Mouse (Mus musculus): ENCODE data around the gene Anks1b. TPM values are rescaled to one million over a fixed set of nuclear protein-coding genes. Genes with fewer than 3 reads are reported as not detected.

Anks1b gene
- polyA plus RNA-seq, 1 experiment from 2014 or later, result 96.8 TPM

DNA sequence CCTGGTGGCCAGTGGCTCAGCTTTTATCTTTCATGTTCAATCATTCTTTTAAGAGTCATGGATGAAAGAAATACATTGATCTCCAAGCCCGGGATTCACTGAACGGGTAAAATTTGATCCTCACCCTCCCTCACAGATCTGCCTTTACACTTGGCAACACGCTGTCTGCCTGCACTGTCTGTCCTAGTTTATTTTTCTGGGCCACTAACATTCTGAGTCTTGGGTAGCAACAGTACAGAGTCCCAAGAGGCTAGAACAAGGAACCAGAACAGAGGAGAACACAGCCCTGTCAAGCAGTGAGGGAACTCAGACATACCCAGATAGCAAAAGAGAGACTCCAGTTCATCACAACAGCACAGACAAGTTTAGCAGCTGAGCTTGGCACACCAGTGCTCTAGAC, 797.0 kb downstream of the Anks1b start:
- Histone ChIP-seq H3K27me3 (replicated peaks) (no peaks in the 10 kb centered on the region), H3K4me2 (no peak overlapping the region), H3K27ac (no peak overlapping the region), H3K4me3 (no peak overlapping the region), H3K9ac (no peak overlapping the region), H3K9me3 (no peaks in the 10 kb centered on the region), H3K4me1 (no peaks in the 10 kb centered on the region), H3K36me3 (replicated peaks) (no peaks in the 10 kb centered on the region)
- 85% methylated on average over 3 of the region's 3 CpGs for WGBS
- ATAC-seq (replicated peaks), result no peak

DNA sequence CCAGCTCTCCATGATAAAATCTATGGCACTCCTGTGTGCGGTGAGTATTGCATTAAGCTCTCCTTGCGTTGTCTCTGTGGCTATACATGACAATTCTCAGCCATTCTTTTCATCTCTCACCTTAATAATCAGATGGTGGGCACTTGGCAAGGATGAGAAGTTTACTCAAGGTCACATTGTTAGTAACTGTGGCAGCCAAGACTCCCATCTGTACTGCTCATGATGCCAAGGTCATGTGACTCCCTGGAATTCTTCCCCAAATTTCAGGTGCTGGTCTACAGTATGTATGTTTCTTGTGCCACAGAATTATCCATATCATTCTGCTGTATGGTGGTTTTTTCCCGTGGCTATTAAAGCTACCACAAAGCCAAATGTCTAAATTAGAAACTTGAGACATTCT, 798.8 kb downstream of the Anks1b start:
- H3K27me3 ChIP-seq (replicated peaks), result no peaks in the 10 kb centered on the region
- 84% methylated on average over 3 of the region's 3 CpGs for WGBS
- no peaks in the 10 kb centered on the region for H3K4me1 ChIP-seq
- H3K4me3 ChIP-seq, result no peak overlapping the region
- no peaks in the 10 kb centered on the region for H3K9me3 ChIP-seq
- H3K27ac ChIP-seq, result no peak overlapping the region
- no peak overlapping the region for H3K4me2 ChIP-seq
- H3K9ac ChIP-seq, result no peak overlapping the region
- no peak for ATAC-seq (replicated peaks)
- no peaks in the 10 kb centered on the region for H3K36me3 ChIP-seq (replicated peaks)

DNA sequence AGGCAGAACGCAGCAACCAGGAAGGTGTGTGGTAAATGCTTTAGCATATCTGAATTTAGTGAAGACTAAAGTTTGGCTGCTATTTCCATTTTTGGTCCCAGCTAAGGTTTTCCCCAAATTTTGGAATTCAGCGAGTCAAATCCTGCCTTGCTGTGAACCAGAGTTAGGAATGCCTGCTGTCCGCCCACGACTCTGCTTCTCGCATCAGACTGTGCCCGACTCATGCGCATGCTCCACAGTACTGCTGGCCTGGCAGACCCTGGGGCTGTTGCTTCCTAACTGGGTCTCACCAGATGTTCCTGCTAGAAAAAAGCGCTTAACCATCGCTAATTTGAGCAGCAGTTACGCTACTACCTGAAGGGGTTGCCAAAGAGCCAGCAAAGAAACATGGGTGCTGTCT, 801.1 kb downstream of the Anks1b start:
- H3K36me3 ChIP-seq (replicated peaks), result no peaks in the 10 kb centered on the region
- no peak overlapping the region for H3K4me3 ChIP-seq
- no peaks in the 10 kb centered on the region for H3K4me1 ChIP-seq
- no peaks in the 10 kb centered on the region for H3K27me3 ChIP-seq (replicated peaks)
- no peak for ATAC-seq (replicated peaks)
- H3K9me3 ChIP-seq, result no peaks in the 10 kb centered on the region
- 88% methylated on average over 10 of the region's 10 CpGs for WGBS
- no peak overlapping the region for H3K4me2 ChIP-seq
- no peak overlapping the region for H3K9ac ChIP-seq
- H3K27ac ChIP-seq, result no peak overlapping the region

DNA sequence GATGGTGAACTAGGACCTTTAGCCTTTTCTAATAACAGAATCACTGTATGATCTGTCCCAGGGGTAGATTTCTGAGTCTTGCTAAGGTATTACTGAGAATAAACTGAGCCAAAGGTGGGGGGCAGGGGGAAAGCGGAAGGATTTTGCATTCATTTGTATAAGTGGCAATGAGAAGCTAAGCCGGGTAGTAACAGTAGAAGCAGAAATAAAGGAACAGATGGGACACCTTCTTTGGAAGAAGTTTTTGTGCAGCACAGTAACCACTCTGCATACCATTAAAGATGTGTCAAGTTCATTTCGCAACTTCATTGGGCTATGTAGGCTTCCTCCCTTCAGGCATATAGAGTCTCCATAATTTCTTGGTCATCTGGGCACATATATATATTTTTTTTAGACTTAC, 804.1 kb downstream of the Anks1b start:
- Histone ChIP-seq H3K9ac (no peak overlapping the region), H3K27ac (no peak overlapping the region), H3K36me3 (replicated peaks) (no peaks in the 10 kb centered on the region), H3K4me3 (no peak overlapping the region), H3K4me1 (no peaks in the 10 kb centered on the region), H3K4me2 (no peak overlapping the region), H3K27me3 (replicated peaks) (no peaks in the 10 kb centered on the region), H3K9me3 (no peaks in the 10 kb centered on the region)
- WGBS, result 71% methylated on average over 3 of the region's 3 CpGs
- no peak for ATAC-seq (replicated peaks)

DNA sequence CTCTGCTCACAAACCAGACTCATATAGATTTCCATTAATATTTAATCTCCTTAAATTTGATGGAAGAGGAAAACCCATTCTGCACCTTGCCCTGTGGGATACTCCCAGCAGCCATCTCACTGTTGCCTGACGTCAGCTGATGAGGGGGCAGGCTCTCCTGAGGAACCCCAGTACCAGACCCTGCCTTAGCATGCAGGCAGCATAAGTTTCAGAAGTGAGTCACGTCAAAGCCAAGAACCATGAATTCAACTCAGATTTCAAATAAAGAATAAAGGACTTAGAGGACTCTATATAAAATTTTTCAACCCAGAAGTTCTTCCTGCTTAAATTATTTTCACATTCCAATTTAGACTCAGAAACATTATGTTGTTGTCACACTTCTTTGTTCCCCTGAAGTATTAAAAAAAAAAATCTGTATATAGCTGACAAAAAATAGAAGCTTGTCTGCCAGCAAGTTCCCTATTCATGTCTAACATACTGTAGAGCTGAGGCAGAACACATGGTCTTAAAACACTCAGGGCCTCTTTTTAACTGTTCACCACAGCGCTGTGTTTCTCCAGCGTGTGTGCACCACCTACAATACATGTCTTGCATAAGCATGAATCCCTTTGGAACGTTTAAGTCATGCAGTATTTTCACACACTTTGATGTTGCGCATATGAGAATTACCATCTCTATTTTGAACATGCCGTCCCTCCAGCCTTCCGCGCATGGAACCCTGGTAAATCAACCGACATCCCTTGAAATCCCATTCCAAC, 806.6 kb downstream of the Anks1b start:
- 66% methylated on average over 10 of the region's 10 CpGs for WGBS
- no peaks in the 10 kb centered on the region for H3K4me1 ChIP-seq
- no peaks in the 10 kb centered on the region for H3K36me3 ChIP-seq (replicated peaks)
- H3K9me3 ChIP-seq, result no peaks in the 10 kb centered on the region
- no peak overlapping the region for H3K9ac ChIP-seq
- ATAC-seq (replicated peaks), result no peak
- no peaks in the 10 kb centered on the region for H3K27me3 ChIP-seq (replicated peaks)
- H3K4me2 ChIP-seq, result no peak overlapping the region
- H3K4me3 ChIP-seq, result no peak overlapping the region
- H3K27ac ChIP-seq, result no peak overlapping the region

DNA sequence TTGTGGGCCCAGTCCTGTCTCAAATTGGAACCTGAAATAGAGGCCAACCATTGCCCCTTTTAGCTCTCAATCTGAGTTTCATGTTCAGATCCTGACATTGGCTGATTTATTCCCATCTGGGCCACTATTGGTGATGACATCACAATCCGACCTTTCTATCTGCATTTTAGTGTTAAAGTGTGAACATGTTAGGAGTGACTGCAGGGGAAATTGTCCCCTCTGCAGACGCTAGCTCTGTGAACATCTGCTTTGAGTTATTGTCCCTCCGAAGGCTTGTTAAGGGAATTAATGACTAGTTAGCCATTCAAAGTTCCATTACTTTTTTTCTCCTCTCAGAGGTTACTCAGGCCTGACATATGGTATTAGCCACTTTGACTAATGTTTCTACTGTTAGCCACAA, 810.5 kb downstream of the Anks1b start:
- H3K4me1 ChIP-seq, result 0 out of 2 replicates have a peak, but pooled peaks cover 2% of the 10 kb centered on the region
- H3K4me3 ChIP-seq, result no peak overlapping the region
- H3K9me3 ChIP-seq, result no peaks in the 10 kb centered on the region
- H3K27ac ChIP-seq, result no peak overlapping the region
- H3K27me3 ChIP-seq (replicated peaks), result no peaks in the 10 kb centered on the region
- H3K4me2 ChIP-seq, result no peak overlapping the region
- H3K9ac ChIP-seq, result no peak overlapping the region
- H3K36me3 ChIP-seq (replicated peaks), result no peaks in the 10 kb centered on the region
- 71% methylated on average over 3 of the region's 3 CpGs for WGBS
- no peak for ATAC-seq (replicated peaks)

DNA sequence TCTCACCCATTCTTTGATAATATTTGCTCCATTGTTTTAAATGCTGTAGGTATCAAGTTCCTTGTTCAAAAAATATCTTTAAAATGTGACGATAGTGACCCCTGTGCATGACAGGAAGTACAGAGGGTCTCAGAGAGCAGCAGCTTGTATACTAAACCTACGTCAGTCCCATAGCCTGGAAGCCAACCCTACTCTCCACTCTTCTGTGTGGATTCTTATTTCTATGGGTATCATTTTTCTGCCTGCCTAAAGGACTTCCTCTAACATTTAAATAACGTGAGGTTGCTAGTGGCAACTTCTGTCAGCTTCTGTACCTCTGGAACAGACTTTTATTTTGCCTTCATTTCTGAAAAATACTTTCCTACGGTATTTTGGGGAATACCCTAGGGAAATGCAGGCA, 812.1 kb downstream of the Anks1b start:
- H3K4me1 ChIP-seq, result peaks cover 8% of the 10 kb centered on the region; the same call in 1 of the 2 replicates
- H3K36me3 ChIP-seq (replicated peaks), result no peaks in the 10 kb centered on the region
- ATAC-seq (replicated peaks), result no peak
- H3K4me2 ChIP-seq, result no peak overlapping the region
- H3K9me3 ChIP-seq, result no peaks in the 10 kb centered on the region
- 80% methylated on average over 4 of the region's 4 CpGs for WGBS
- H3K4me3 ChIP-seq, result no peak overlapping the region
- no peak overlapping the region for H3K9ac ChIP-seq
- no peak overlapping the region for H3K27ac ChIP-seq
- no peaks in the 10 kb centered on the region for H3K27me3 ChIP-seq (replicated peaks)

DNA sequence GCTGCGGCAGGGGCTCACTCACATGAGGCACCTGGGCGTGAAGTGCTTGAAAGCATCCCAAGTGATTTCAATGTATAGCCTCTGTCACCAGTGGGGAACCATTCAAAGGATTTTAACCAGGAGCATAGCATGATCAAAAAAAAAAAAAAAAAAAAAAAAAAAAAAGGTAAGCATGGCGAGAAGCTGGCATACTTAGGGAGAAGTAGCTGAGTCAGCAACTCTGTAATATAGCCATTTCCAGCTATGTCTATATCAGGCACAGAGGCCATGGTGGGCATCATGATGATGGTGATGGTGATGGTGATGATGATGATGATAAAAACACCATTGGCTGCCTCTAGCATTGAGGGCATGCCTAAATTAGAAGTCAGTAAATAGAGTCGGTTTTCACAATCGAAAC, 814.8 kb downstream of the Anks1b start:
- no peaks in the 10 kb centered on the region for H3K36me3 ChIP-seq (replicated peaks)
- peaks cover 8% of the 10 kb centered on the region; the same call in 1 of the 2 replicates for H3K4me1 ChIP-seq
- no peaks in the 10 kb centered on the region for H3K9me3 ChIP-seq
- no peak overlapping the region for H3K27ac ChIP-seq
- no peaks in the 10 kb centered on the region for H3K27me3 ChIP-seq (replicated peaks)
- no peak overlapping the region for H3K9ac ChIP-seq
- H3K4me3 ChIP-seq, result no peak overlapping the region
- H3K4me2 ChIP-seq, result no peak overlapping the region
- WGBS, result 93% methylated on average over 5 of the region's 5 CpGs
- no peak for ATAC-seq (replicated peaks)

DNA sequence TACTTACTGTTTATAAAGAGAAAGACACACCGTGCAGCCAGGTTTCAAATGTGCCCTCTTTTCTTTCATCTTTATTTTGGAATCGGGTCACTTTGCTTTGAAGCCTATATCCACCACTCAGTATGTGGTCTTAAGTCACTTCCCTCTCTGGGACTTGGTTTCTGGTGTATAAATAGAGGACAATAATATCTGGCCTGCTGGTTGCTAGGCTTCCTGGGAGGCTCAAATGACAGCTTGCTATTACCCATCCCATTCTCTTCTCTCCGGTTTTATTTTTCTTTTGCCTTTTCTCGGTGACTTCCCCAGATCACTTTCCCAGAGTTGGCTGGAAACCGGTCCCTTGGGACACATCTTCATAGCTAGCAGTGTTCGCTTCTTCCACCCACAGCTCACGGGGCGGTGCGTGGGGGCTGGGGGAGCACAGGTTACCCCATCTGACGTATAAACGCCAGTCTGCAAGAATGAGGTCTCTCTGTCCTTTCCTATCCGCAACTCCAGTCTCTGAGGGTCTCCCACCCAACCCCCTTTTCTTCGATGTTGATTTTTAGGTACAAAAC, 815.5 kb downstream of the Anks1b start:
- Histone ChIP-seq H3K36me3 (replicated peaks) (no peaks in the 10 kb centered on the region), H3K4me2 (no peak overlapping the region), H3K9me3 (no peaks in the 10 kb centered on the region), H3K4me1 (peaks cover 8% of the 10 kb centered on the region; the same call in 1 of the 2 replicates), H3K27me3 (replicated peaks) (no peaks in the 10 kb centered on the region), H3K4me3 (no peak overlapping the region), H3K27ac (no peak overlapping the region), H3K9ac (no peak overlapping the region)
- 78% methylated on average over 13 of the region's 13 CpGs for WGBS
- ATAC-seq (replicated peaks), result no peak

DNA sequence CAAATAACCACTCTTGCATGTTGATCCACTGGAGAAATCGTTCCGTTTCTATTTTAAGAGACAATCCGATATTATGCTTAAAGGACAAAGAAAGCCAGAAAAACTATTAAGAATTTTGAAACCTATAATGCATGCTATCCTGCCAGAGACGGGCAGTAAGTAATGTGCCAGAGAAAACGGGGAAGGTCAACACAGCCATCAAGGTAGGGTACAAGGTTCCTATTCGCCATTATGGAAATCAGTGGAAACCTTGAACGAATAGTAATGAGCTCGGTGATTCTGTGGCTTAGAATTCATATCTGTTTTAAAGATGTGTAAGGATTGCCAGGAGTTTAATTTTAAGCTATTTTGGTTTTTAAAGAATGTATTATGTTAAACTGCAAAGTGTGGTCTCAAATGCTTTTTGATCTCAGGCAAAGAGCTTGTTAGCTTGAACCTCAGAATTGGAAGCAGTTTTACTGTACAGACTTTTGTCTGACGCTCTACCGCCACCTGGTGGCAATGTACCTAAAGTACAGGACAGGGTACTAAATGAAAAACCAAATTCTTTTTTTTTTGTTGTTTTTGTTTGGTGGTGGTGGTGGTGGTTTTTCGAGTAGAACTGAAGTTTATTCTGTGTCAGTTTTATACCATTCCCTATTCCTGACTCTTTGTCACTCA, 816.7 kb downstream of the Anks1b start:
- Histone ChIP-seq H3K27me3 (replicated peaks) (no peaks in the 10 kb centered on the region), H3K9ac (no peak overlapping the region), H3K4me3 (no peak overlapping the region), H3K4me2 (no peak overlapping the region), H3K27ac (peak overlapping the region; percentile 52), H3K36me3 (replicated peaks) (no peaks in the 10 kb centered on the region), H3K4me1 (peaks cover 8% of the 10 kb centered on the region; the same call in 1 of the 2 replicates), H3K9me3 (no peaks in the 10 kb centered on the region)
- no peak; the same call in none of the 2 replicates for ATAC-seq (replicated peaks)
- WGBS, result 48% methylated on average over 11 of the region's 11 CpGs

DNA sequence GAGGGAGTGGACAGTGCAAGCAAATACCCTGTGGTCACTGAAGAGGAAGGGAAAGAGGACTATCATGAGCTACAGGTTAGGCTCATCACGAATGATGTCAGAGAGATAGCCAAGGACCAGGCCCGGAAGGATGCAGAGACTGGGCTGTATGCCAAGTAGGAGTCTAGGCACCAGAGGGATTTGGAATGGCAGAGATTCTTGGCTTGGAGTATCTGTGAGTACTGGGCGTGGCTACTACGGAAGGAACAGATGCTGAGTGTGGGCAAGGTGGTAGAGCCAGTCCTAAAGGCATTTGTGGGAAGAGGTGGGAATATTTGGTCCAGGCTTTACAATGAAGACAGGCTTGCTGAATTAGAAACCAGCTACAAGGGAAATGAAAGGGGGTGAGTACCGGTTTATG, 823.4 kb downstream of the Anks1b start:
- Histone ChIP-seq H3K27me3 (replicated peaks) (no peaks in the 10 kb centered on the region), H3K4me3 (no peak overlapping the region), H3K4me1 (peaks cover 16% of the 10 kb centered on the region), H3K9me3 (no peaks in the 10 kb centered on the region), H3K9ac (no peak overlapping the region), H3K36me3 (replicated peaks) (no peaks in the 10 kb centered on the region), H3K4me2 (no peak overlapping the region), H3K27ac (peak overlapping the region; percentile 17; the same call in 1 of the 2 replicates)
- 80% methylated on average over 5 of the region's 5 CpGs for WGBS
- no peak for ATAC-seq (replicated peaks)

DNA sequence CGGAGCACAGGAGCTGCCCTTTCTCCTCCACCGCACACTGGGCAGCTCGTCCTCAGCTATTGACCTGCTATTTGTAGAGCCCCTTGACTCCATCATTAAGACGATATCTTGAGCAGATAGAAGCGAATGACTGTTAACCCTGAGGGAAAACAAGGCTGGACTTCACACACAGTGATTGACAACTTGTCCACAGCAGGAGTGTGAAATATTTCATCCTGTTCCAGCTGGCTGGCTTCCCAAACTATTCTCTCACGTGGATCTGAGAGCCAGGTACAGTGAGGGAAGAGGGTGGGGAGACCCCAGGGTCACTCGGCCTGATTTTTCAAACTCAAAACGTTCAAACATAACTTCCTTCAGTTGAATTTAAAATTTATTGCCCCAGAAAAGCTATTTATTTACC, 824.1 kb downstream of the Anks1b start:
- no peaks in the 10 kb centered on the region for H3K27me3 ChIP-seq (replicated peaks)
- no peaks in the 10 kb centered on the region for H3K36me3 ChIP-seq (replicated peaks)
- WGBS, result 43% methylated on average over 8 of the region's 8 CpGs
- H3K4me2 ChIP-seq, result no peak overlapping the region
- H3K27ac ChIP-seq, result 0 out of 2 replicates have a peak overlapping the region, but pooled peaks have one; percentile 17
- H3K9ac ChIP-seq, result no peak overlapping the region
- H3K9me3 ChIP-seq, result no peaks in the 10 kb centered on the region
- no peak overlapping the region for H3K4me3 ChIP-seq
- peak; percentile 61; the same call in 1 of the 2 replicates for ATAC-seq (replicated peaks)
- H3K4me1 ChIP-seq, result peaks cover 16% of the 10 kb centered on the region

Data from midbrain, embryonic 15.5 days (tissue).